Mouse (Mus musculus) inflammation-experienced regulatory T-cells (primary cell): Measurements from ENCODE around the gene Kat8. TPM values are rescaled to one million over a fixed set of nuclear protein-coding genes. Genes with fewer than 3 reads are reported as not detected.

ENCODE experiments used
- polyA plus RNA-seq, 2 experiments: library from polyadenylated mRNA; unstranded; fragments of 100-300 nt; shearing (Covaris generic); gene quantifications; one replicate each; pipeline ENCODE4 v1.2.1; 2017

Kat8 gene
- 10 to 100 TPM; 37.9 to 46.2 TPM for polyA plus RNA-seq

GRCm38 (mm10) chr7:127912190-127912871 lies at the start of gene Kat8:
Kat8 (plus strand) TSS chr7:127912516.

DNA sequence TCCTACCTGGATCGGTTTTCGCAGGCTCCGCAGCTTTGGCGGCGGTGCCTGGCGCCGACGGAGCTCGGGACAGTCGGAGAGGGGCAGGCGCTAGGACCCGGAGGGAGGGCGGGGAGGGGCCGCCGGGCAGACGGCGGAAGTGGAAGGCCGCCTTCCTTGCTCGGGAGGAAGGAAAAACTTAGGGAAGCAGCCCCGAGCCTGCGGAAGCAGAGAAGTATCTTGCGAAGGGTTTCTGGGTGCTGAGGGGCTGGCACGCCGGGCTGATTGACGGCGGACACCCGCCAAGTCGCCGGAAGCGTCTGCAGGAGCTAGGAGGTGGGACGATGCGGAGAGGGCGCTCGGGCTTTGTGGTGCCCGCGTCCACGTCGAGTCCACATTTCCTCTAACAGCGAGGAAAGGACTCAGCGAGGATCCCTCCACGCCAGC lies 36.3 kb upstream of the Kat8 start, which contains the start of gene Zfp646:
TSS of gene Zfp646 (plus strand) at position 181 of the 426 bp plus-strand sequence.

DNA sequence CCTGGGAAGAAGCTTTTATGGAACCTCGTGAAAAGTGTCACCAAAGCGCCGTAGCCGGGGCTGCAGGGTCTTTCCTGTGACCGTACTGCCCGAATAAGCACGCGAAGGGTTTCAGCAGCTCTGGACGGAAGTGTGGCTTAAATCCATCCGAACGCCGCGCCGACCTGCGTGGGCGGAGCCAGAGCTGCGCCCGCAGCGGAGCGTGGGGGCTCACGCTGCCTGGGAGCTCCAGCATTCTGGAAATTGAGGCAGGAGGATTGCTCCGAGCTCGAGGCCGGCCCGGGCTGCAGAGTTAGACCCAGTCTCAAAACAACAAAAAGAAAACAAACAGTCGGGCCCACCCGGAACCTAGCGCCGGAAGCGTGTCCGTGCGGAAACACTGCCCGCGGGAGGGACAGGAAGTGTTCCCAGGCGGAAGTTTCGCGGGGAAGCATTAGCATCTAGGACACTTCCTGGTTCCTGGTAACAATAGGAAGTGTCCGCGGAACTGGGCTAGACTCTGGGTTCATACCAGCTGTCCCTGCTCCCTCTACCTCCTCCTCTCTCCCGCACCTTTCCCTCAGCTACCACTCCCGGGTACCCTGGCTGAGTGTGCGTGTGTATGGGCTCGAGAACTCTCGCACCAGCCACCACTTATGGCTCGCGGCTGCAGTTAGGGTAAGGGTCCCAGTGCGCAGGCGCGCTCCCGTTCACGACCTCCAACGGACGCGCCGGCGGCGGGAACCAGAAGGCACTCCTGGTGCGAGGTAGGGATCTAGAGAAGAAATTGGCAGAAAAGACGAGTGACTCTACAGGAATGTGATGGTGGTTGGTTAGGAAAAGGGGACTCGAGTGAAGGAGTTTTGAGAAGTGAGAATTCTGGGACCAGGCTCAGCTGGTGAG lies 35.6 kb upstream of the Kat8 start, which contains the start of gene Zfp668:
TSS of gene Zfp668 (minus strand) at position 362 of the 882 bp plus-strand sequence.

DNA sequence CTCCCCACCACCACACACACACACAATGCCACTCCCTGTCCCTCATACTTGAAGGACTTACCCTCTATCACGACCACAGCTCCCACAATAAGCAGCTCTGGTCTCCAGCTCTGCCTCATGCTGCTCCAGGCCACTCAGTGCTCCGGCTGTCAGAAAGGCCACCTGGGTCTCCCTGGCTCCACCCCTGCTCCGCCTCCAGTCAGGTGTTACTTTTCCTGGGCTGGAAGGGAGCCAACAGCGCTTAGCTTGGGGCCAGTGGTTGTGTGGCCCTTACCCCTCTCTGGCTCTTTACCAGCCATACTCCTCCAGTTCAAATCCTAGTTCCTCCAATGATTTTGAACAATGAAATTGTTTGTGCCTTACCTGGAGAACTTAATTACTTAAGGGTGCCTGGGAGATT lies 21.5 kb upstream of the Kat8 start, which contains the start of gene Prss53:
TSS of gene Prss53 (minus strand) at position 173 of the 400 bp plus-strand sequence.

DNA sequence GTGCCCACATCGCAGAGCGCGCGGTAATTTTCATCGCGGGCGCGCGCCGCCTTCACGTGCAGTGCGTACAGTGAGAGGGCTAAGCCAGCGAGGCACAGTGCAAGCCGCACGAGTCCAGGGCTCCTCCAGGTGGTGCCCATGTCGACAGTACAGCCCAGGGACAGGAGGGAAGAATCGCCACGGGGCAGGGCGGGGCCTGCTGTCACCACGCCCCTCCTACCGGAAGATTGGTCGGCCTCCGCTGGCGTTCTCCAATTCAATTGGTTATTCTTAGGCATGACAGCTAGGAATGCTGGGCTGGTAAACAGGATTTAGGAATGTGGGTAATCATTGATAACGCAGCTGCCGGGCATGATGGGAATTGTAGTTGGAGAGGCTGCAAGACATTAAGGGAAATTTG lies 16.9 kb upstream of the Kat8 start, which contains the start of the genes Gm21974 and Vkorc1:
TSS of gene Gm21974 (minus strand) at position 13 of the 400 bp plus-strand sequence.
TSS of gene Vkorc1 (minus strand) at position 176 of the 400 bp plus-strand sequence.

GRCm38 (mm10) chr7:127903971-127904796 lies 8.1 kb upstream of the Kat8 start, which contains the start of gene Bckdk:
Bckdk (plus strand) TSS chr7:127904082.

DNA sequence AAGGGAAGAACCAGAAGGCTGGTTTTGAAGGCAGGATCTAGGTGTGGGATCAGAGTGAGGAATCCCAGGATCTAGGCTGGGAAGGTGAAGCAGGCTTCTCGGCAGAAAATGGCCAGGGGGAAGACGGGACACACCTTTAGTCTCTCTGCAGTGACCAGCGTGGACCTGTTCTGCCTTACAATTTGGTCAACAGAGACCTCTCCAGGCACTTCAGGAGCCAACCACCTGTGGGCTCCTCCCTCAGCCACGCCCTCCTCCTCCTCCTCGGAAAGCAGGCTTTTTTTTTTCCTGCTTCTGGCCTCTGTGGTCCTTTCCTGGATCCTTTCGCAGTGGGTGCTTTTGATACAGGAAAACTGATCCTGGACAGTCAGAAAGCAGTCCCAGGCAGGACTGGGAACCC lies 17.6 kb downstream of the Kat8 start, which contains the start of gene Prss8:
TSS of gene Prss8 (minus strand) at position 182 of the 400 bp plus-strand sequence.

DNA sequence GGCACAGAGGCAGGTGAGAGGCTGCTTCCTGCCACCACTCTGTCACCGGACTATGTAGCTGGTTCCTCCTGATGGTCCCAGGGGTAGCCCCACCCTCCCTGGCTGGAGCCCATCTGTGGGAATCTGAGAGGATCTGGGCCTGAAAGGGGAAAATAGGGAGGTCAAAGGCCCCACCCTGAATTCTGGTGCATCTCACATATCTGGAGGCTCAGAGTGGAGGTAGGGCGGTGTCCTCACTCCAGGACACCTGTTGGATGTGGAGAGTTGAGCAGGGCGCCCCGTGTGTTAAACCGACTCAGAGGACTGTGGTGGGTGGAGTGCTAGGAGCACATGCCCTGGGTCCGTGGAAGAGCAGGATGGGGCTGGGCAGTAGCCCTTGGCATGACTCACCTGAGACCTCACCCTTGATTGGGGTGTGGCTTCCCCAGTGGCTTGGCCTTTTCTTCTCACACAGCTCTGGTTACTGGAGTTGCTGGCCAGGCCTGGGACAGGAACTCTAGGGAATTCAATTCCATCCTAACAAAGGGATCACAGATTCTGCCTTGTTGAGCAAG lies 34.2 kb downstream of the Kat8 start, which contains the start of gene Prss36:
TSS of gene Prss36 (minus strand) at position 256 of the 554 bp plus-strand sequence.

DNA sequence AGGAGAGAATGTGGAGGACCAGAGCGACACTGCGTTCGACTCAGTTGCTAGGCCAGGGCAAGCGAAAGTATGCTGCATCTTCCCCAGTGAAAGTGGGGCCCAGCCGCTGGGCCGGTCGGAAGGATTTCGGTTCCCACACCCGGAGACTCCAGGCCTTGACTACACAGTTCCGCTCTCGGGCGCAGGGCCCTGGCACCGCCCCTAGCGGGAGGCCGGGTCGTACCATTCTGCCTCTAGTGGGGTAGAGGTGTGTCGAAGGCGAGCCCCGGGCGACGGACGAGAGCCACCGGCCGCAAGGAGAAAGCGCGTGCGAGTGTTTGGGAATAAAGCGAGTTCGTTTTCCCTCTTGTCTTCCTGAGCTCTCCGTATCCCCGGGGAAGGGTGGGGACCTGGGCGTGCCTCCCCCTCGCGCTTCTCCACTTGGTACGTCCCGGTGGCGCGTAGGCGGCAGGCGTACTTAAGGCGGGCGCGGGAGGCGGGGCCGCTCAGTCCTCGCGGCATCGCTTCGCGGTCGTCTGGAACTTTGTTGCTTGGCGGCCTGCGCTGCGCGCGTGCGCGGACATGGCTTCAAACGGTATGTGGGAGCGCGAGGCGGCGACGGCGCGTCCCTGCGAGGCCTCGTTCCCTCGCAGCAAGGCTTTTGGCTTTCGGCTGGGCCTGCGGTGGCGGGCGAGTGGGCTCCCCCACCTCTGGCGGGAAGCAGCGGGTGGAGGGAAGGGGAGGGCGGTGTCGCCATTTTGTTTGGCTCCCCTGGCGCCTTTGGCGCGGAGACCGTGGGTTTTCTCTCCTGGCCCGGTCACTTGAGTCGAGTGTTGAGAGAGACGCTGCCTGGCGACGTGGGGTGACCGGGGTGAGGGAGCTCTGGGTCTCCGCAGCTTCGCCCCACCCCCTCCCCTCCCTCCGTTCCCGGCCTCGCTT lies 54.9 kb downstream of the Kat8 start, which contains the start of gene Fus:
TSS of gene Fus (plus strand) at position 454 of the 918 bp plus-strand sequence.

Other genes with a start within 250 kb of the Kat8 start
- 10 to 100 TPM; 79.5 to 92.8 TPM for gene Bcl7c, start 203.6 kb upstream of the Kat8 start, polyA plus RNA-seq
- gene Ctf1, start 199.8 kb upstream of the Kat8 start, polyA plus RNA-seq, result under 1 TPM in 1 of 2 experiments, not detected in 1; 0.19 TPM
- gene Ctf2, start 180.3 kb upstream of the Kat8 start, polyA plus RNA-seq, result under 1 TPM in 1 of 2 experiments, not detected in 1; 0.21 TPM
- 1 to 10 TPM in 1 of 2 experiments, under 1 TPM in 1; 0.80 to 1.0 TPM for gene Fbxl19, start 168.0 kb upstream of the Kat8 start, polyA plus RNA-seq
- 10 to 100 TPM; 20.0 to 30.8 TPM for gene Orai3, start 142.7 kb upstream of the Kat8 start, polyA plus RNA-seq
- 1 to 10 TPM; 3.8 to 6.5 TPM for gene Setd1a, start 135.8 kb upstream of the Kat8 start, polyA plus RNA-seq
- not detected for gene Gm49388, start 126.9 kb upstream of the Kat8 start, polyA plus RNA-seq
- 1 to 10 TPM; 1.6 to 6.7 TPM for gene Hsd3b7, start 111.9 kb upstream of the Kat8 start, polyA plus RNA-seq
- gene Stx4a, start 88.2 kb upstream of the Kat8 start, polyA plus RNA-seq, result 100 to 1,000 TPM; 147 to 189 TPM
- under 1 TPM; 0.51 to 0.56 TPM for gene Stx1b, start 88.0 kb upstream of the Kat8 start, polyA plus RNA-seq
- gene Zfp646, start 36.3 kb upstream of the Kat8 start, polyA plus RNA-seq, result 10 to 100 TPM; 43.6 to 44.7 TPM
- 10 to 100 TPM; 13.1 to 20.9 TPM for gene Zfp668, start 35.7 kb upstream of the Kat8 start, polyA plus RNA-seq
- 1 to 10 TPM; 1.1 to 2.5 TPM for gene Prss53, start 21.5 kb upstream of the Kat8 start, polyA plus RNA-seq
- gene Gm21974, start 17.1 kb upstream of the Kat8 start, polyA plus RNA-seq, result not detected
- 10 to 100 TPM; 43.9 to 54.4 TPM for gene Vkorc1, start 16.9 kb upstream of the Kat8 start, polyA plus RNA-seq
- gene Bckdk, start 8.4 kb upstream of the Kat8 start, polyA plus RNA-seq, result 10 to 100 TPM; 50.0 to 58.9 TPM
- gene Prss8, start 17.6 kb downstream of the Kat8 start, polyA plus RNA-seq, result 1 to 10 TPM in 1 of 2 experiments, under 1 TPM in 1; 0.76 to 1.9 TPM
- 1 to 10 TPM; 2.9 to 3.4 TPM for gene Prss36, start 34.2 kb downstream of the Kat8 start, polyA plus RNA-seq
- gene Fus, start 54.9 kb downstream of the Kat8 start, polyA plus RNA-seq, result 100 to 1,000 TPM; 120 to 128 TPM
- gene Pycard, start 81.4 kb downstream of the Kat8 start, polyA plus RNA-seq, result 100 to 1,000 TPM; 256 to 301 TPM
- not detected for gene Trim72, start 91.4 kb downstream of the Kat8 start, polyA plus RNA-seq
- gene Itgam, start 150.1 kb downstream of the Kat8 start, polyA plus RNA-seq, result under 1 TPM; 0.22 to 0.40 TPM
- gene Gm49368, start 150.2 kb downstream of the Kat8 start, polyA plus RNA-seq, result 1 to 10 TPM in 1 of 2 experiments, under 1 TPM in 1; 0.37 to 1.4 TPM
- gene Itgax, start 217.0 kb downstream of the Kat8 start, polyA plus RNA-seq, result under 1 TPM in 1 of 2 experiments, not detected in 1; 0.04 TPM
- 1 to 10 TPM in 1 of 2 experiments, not detected in 1; 2.8 TPM for gene Itgad, start 241.9 kb downstream of the Kat8 start, polyA plus RNA-seq